In the genomic region with DNA sequence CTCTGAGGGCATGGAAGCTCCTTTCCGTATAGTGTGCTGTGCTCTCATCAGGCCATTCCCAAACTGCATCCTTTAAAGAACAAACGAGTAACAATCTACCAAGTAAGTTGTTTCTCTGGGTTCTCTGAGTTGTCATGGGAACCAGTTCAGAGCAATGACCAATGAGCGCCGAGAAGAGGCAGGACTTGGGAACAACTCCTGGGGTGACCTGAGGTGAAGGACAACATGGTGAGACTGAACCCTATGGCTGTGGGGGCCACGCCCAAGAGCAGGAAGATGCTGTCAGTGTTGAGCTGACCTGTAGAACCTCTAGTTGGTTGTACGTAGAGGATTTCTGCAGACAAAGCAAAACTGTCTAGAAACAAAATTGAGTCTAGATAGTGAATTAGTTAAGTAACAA, we compare ENCODE assay signal across 33 mouse cellular contexts. TPM values are rescaled to one million over a fixed set of nuclear protein-coding genes. Genes with fewer than 3 reads are reported as not detected.
"Had no signal": no experiment of that assay in that cellular context is flagged by ENCODE, and none has a peak within 500 bp of the region (broad histone marks: within the 10 kb centered on the region; RNA-seq: fewer than 3 reads in every experiment).

No protein-coding gene starts in this region.

- H3K27ac ChIP-seq: left cerebral cortex, adult 2 months; limb, embryonic 10.5 days; limb, embryonic 12.5 days; limb, embryonic 13.5 days; limb, embryonic 15.5 days; liver, embryonic 12.5 days; liver, embryonic 13.5 days; liver, embryonic 14.5 days; liver, embryonic 15.5 days; lung, embryonic 15.5 days; macrophage; midbrain, embryonic 12.5 days; midbrain, embryonic 13.5 days; midbrain, embryonic 15.5 days; neural tube, embryonic 12.5 days had no signal

- DNase-seq: left cerebral cortex, postnatal 4 days; liver; liver, embryonic 13.5 days; liver, postnatal 0 days; lung, adult 18-20 months; lung, adult 2 months; lung, embryonic 14.5 days; lung, postnatal 10 days; lung, postnatal 14 days; lung, postnatal 36 days; lung, postnatal 4 days; midbrain, embryonic 14.5 days had no signal

- H3K9me3 ChIP-seq: limb, embryonic 10.5 days; limb, embryonic 12.5 days; limb, embryonic 15.5 days; liver, embryonic 12.5 days; liver, embryonic 13.5 days; liver, embryonic 15.5 days; lung, embryonic 15.5 days; midbrain, embryonic 12.5 days; midbrain, embryonic 15.5 days; neural tube, embryonic 12.5 days had no signal

- H3K4me1 ChIP-seq: limb, embryonic 10.5 days; limb, embryonic 12.5 days; limb, embryonic 13.5 days; limb, embryonic 15.5 days; liver, embryonic 12.5 days; liver, embryonic 13.5 days; liver, embryonic 15.5 days; lung, embryonic 15.5 days; megakaryocyte, embryonic 14.5 days; midbrain, embryonic 12.5 days; midbrain, embryonic 13.5 days; midbrain, embryonic 15.5 days; neural tube, embryonic 12.5 days had no signal

- H3K9ac ChIP-seq: limb, embryonic 12.5 days; limb, embryonic 13.5 days; limb, embryonic 15.5 days; liver, embryonic 12.5 days; liver, embryonic 13.5 days; liver, embryonic 14.5 days; liver, embryonic 15.5 days; liver, postnatal 0 days; lung, embryonic 14.5 days; lung, embryonic 15.5 days; midbrain, embryonic 12.5 days; midbrain, embryonic 13.5 days; midbrain, embryonic 15.5 days; neural tube, embryonic 12.5 days had no signal

- H3K36me3 ChIP-seq: limb, embryonic 10.5 days; limb, embryonic 12.5 days; limb, embryonic 13.5 days; limb, embryonic 15.5 days; liver, embryonic 12.5 days; liver, embryonic 13.5 days; liver, embryonic 15.5 days; lung, embryonic 15.5 days; midbrain, embryonic 12.5 days; midbrain, embryonic 13.5 days; midbrain, embryonic 15.5 days; neural tube, embryonic 12.5 days had no signal

- H3K4me2 ChIP-seq: limb, embryonic 12.5 days; limb, embryonic 13.5 days; limb, embryonic 15.5 days; liver, embryonic 11.5 days; liver, embryonic 12.5 days; liver, embryonic 13.5 days; liver, embryonic 15.5 days; lung, embryonic 14.5 days; lung, embryonic 15.5 days; midbrain, embryonic 12.5 days; midbrain, embryonic 13.5 days; midbrain, embryonic 15.5 days; neural tube, embryonic 12.5 days had no signal

- H3K4me3 ChIP-seq: left cerebral cortex, adult 2 months; limb, embryonic 10.5 days; limb, embryonic 12.5 days; limb, embryonic 13.5 days; limb, embryonic 15.5 days; liver, embryonic 12.5 days; liver, embryonic 13.5 days; liver, embryonic 15.5 days; lung, embryonic 15.5 days; megakaryocyte, embryonic 14.5 days; midbrain, embryonic 12.5 days; midbrain, embryonic 13.5 days; midbrain, embryonic 15.5 days; myocyte; neural tube, embryonic 12.5 days had no signal

- H3K27me3 ChIP-seq: limb, embryonic 12.5 days; limb, embryonic 13.5 days; limb, embryonic 15.5 days; liver, embryonic 12.5 days; liver, embryonic 13.5 days; liver, embryonic 15.5 days; lung, embryonic 15.5 days; megakaryocyte, embryonic 14.5 days; midbrain, embryonic 12.5 days; midbrain, embryonic 13.5 days; midbrain, embryonic 15.5 days; neural tube, embryonic 12.5 days had no signal

- ATAC-seq: liver, embryonic 12.5 days; liver, postnatal 0 days; lung, postnatal 0 days; midbrain, embryonic 13.5 days; midbrain, embryonic 15.5 days; midbrain, embryonic 16.5 days had no signal

RNA-seq across cellular contexts. Expression of gene Slc2a12, which starts 43.8 kb away (rescaled TPM):
- total RNA-seq: megakaryocyte progenitor cell, adult 5-6 weeks; megakaryocyte-erythroid progenitor cell, adult 5-6 weeks had no signal
- polyA plus RNA-seq: liver, postnatal 0 days had no signal
